Mouse (Mus musculus) testis, adult 2 months (tissue): ENCODE data around the gene Bag6.

Experiments used
- CTCF ChIP-seq: fragments of 200-500 bp; IDR thresholded peaks from 2 replicates; pipeline ENCODE4 v1.5.1; 2012; ENCODE audit warnings: low read depth, mild to moderate bottlenecking, inconsistent platforms, low read length, moderate library complexity; ENCODE audit not compliant: control insufficient read depth, insufficient read depth, insufficient replicate concordance
- POLR2A ChIP-seq: fragments of 200-500 bp; IDR thresholded peaks from 2 replicates; pipeline ENCODE4 v1.6.1; 2012; ENCODE audit warnings: low read depth, mild to moderate bottlenecking, inconsistent platforms, low read length, moderate library complexity; ENCODE audit not compliant: control insufficient read depth

GRCm38 (mm10) chr17:35134801-35135590 is at the start of gene Bag6:
- peak; percentile 70 for TF ChIP-seq POLR2A
- TF ChIP-seq CTCF = no peak; the same call in 1 of the 2 replicates
